ENCODE assay signal across 9 mouse cellular contexts in genomic region chr2:5995538-5995937, GRCm38 (mm10). TPM values are rescaled to one million over a fixed set of nuclear protein-coding genes. Genes with fewer than 3 reads are reported as not detected.
DNase-seq lines count a peak whose midpoint lies in the region; ATAC-seq lines count a peak whose summit lies in the region.
"Had no signal": no experiment of that assay in that cellular context is flagged by ENCODE, and none has a peak within 500 bp of the region (broad histone marks: within the 10 kb centered on the region; RNA-seq: fewer than 3 reads in every experiment).

No protein-coding gene starts in this region.

- no peaks in the 10 kb centered on the region for H3K27me3 ChIP-seq in midbrain, embryonic 14.5 days (ENCODE audit: control insufficient read depth, insufficient read depth, low read length)
- no peaks in the 10 kb centered on the region for H3K27me3 ChIP-seq in midbrain, embryonic 13.5 days
- H3K27me3 ChIP-seq: heart, embryonic 13.5 days had no signal

- H3K4me2 ChIP-seq in midbrain, embryonic 14.5 days (ENCODE audit: low read length) = no peak overlapping the region
- no peak overlapping the region for H3K4me2 ChIP-seq in midbrain, embryonic 13.5 days (replicated peaks)
- H3K4me2 ChIP-seq: heart, embryonic 13.5 days had no signal

- DNase-seq in cerebellum, adult 18-20 months = peak; percentile 27 to 59
- no peak for DNase-seq in cerebellum, adult 11-12 months
- DNase-seq in midbrain, embryonic 14.5 days = peak; percentile 84
- DNase-seq in c-Kit-positive CD71-positive TER-119-negative erythroid progenitor cells, embryonic 14.5 days (ENCODE audit: low read depth) = peak; percentile 52
- peak; percentile 20 to 67 for DNase-seq in heart, postnatal 14 days
- DNase-seq in left cerebral cortex, postnatal 4 days = peak; percentile 48
- DNase-seq in spleen, postnatal 4 days (ENCODE audit: low spot score in 2 of 2) = peak; percentile 37 to 64

- no peak overlapping the region for H3K4me3 ChIP-seq in midbrain, embryonic 14.5 days (replicated peaks; ENCODE audit: low read depth, low read length)
- H3K4me3 ChIP-seq in midbrain, embryonic 13.5 days (replicated peaks) = no peak overlapping the region
- H3K4me3 ChIP-seq: heart, embryonic 13.5 days had no signal

- peaks cover 9% of the 10 kb centered on the region; the same call in 1 of the 2 replicates for H3K36me3 ChIP-seq in midbrain, embryonic 14.5 days (ENCODE audit: control insufficient read depth, insufficient read depth, low read length)
- peaks cover 14% of the 10 kb centered on the region for H3K36me3 ChIP-seq in midbrain, embryonic 13.5 days

- H3K9ac ChIP-seq in midbrain, embryonic 14.5 days (replicated peaks; ENCODE audit: low read length) = no peak overlapping the region
- H3K9ac ChIP-seq in midbrain, embryonic 13.5 days (replicated peaks) = no peak overlapping the region
- H3K9ac ChIP-seq: heart, embryonic 13.5 days had no signal

- no peaks in the 10 kb centered on the region for H3K9me3 ChIP-seq in midbrain, embryonic 14.5 days (ENCODE audit: control insufficient read depth, low read length)
- H3K9me3 ChIP-seq in midbrain, embryonic 13.5 days = no peaks in the 10 kb centered on the region
- H3K9me3 ChIP-seq: heart, embryonic 13.5 days had no signal

- H3K4me1 ChIP-seq in midbrain, embryonic 14.5 days (ENCODE audit: control insufficient read depth, insufficient read depth, low read length) = no peaks in the 10 kb centered on the region
- no peaks in the 10 kb centered on the region for H3K4me1 ChIP-seq in midbrain, embryonic 13.5 days (replicated peaks)
- H3K4me1 ChIP-seq: heart, embryonic 13.5 days had no signal

- no peak overlapping the region for H3K27ac ChIP-seq in midbrain, embryonic 14.5 days (replicated peaks; ENCODE audit: low read depth, low read length)
- H3K27ac ChIP-seq in midbrain, embryonic 13.5 days = no peak overlapping the region
- H3K27ac ChIP-seq: heart, embryonic 13.5 days had no signal

- 27% methylated on average over 5 of the region's 5 CpGs for WGBS in midbrain, embryonic 14.5 days
- WGBS in midbrain, embryonic 13.5 days = 22% methylated on average over 5 of the region's 5 CpGs

- intact Hi-C loops in heart, postnatal 14 days (cut with DNase I) = loop anchor here (1.0 to 10.0 kb wide), 2 partner anchors 173 to 409 kb away; no protein-coding TSS in a partner anchor
- intact Hi-C loops in left cerebral cortex, postnatal 4 days (cut with DNase I) = loop anchor here (5.0 kb wide), 1 partner anchor 172 kb away; no protein-coding TSS in a partner anchor

- no peak for ATAC-seq in midbrain, embryonic 14.5 days (ENCODE audit: low FRiP score, low TSS enrichment)
- no peak for ATAC-seq in midbrain, embryonic 13.5 days

RNA-seq across cellular contexts. Expression of gene Upf2, which starts 44.3 kb away (rescaled TPM):
- polyA plus RNA-seq in midbrain, embryonic 14.5 days (2014; fragmentation: Nextera tagmentation; extraction: Ambion mirVana) = 8.7 and 12.2 TPM in 2 replicates
- 10.4 and 10.7 TPM in 2 replicates for polyA plus RNA-seq in midbrain, embryonic 13.5 days (2015; fragmentation: Nextera tagmentation; extraction: Ambion mirVana)
- total RNA-seq in heart, postnatal 14 days (2021) = 10 to 100 TPM; 12.6 to 13.4 TPM
- 10 to 100 TPM; 16.7 to 19.6 TPM for total RNA-seq in left cerebral cortex, postnatal 4 days (2021)

RNA-seq across cellular contexts. Expression of gene Dhtkd1, which starts 52.9 kb away (rescaled TPM):
- 5.7 and 6.0 TPM in 2 replicates for polyA plus RNA-seq in midbrain, embryonic 14.5 days (2014; fragmentation: Nextera tagmentation; extraction: Ambion mirVana)
- polyA plus RNA-seq in midbrain, embryonic 13.5 days (2015; fragmentation: Nextera tagmentation; extraction: Ambion mirVana) = 6.0 and 6.8 TPM in 2 replicates
- 1 to 10 TPM; 1.9 to 5.7 TPM for total RNA-seq in heart, postnatal 14 days (2021)
- 10 to 100 TPM; 11.6 to 14.8 TPM for total RNA-seq in left cerebral cortex, postnatal 4 days (2021)
